Mouse (Mus musculus): Measurements from ENCODE around the gene Tmem87b.

GRCm38 (mm10) chr2:128903661-128904060 is 85.7 kb downstream of the Tmem87b start:
- TF ChIP-seq CTCF (IDR thresholded peaks at IDR 0.05; ENCODE audit: low read depth) (no peak), EP300 (optimal IDR thresholded peaks at IDR 0.05) (no peak)
